Mouse (Mus musculus) hindbrain, embryonic 12.5 days (tissue): ENCODE data around the gene Rims1. TPM values are rescaled to one million over a fixed set of nuclear protein-coding genes. Genes with fewer than 3 reads are reported as not detected.

Source experiments
- ATAC-seq: fragments of 200-750 bp; cut with Nextera tagmentation; 2 replicates; pipeline ENCODE4 v1.8.0; 2017; ENCODE audit warnings: moderate TSS enrichment; ENCODE audit not compliant: low FRiP score
- H3K27ac ChIP-seq: fragments of 300-500 bp; sonication (generic); 2 replicates; pipeline ENCODE4 v1.5.1; 2016; ENCODE audit warnings: mild to moderate bottlenecking
- H3K27me3 ChIP-seq: fragments of 300-500 bp; sonication (generic); 2 replicates; pipeline ENCODE4 v1.6.1; 2016; ENCODE audit warnings: mild to moderate bottlenecking
- H3K36me3 ChIP-seq: fragments of 300-500 bp; sonication (generic); 2 replicates; pipeline ENCODE4 v1.6.1; 2016; ENCODE audit warnings: mild to moderate bottlenecking
- H3K4me1 ChIP-seq: fragments of 300-500 bp; sonication (generic); 2 replicates; pipeline ENCODE4 v1.6.1; 2016
- H3K4me2 ChIP-seq: fragments of 300-500 bp; sonication (generic); replicated peaks from 2 replicates; pipeline ENCODE4 v1.6.1; 2016; ENCODE audit warnings: mild to moderate bottlenecking
- H3K4me3 ChIP-seq: fragments of 300-500 bp; sonication (generic); 2 replicates; pipeline ENCODE4 v1.5.1; 2016; ENCODE audit warnings: mild to moderate bottlenecking
- H3K9ac ChIP-seq: fragments of 300-500 bp; sonication (generic); 2 replicates; pipeline ENCODE4 v1.6.1; 2016; ENCODE audit warnings: mild to moderate bottlenecking, moderate library complexity
- H3K9me3 ChIP-seq: fragments of 300-500 bp; sonication (generic); replicated peaks from 2 replicates; pipeline ENCODE4 v1.6.1; 2016; ENCODE audit warnings: mild to moderate bottlenecking
- WGBS: fragments of 180-500 bp; shearing (Covaris S2); methylation state at CpG from one replicate; pipeline ENCODE4 v1.1.7; 2016; 5-methylcytosine and 5-hydroxymethylcytosine counted together
- polyA plus RNA-seq: library from polyadenylated mRNA; unstranded; fragments of >200 nt; fragmentation: Nextera tagmentation; extraction: Ambion mirVana; gene quantifications from 2 replicates; pipeline ENCODE4 v1.2.1, GENCODE M21; 2016

Rims1 gene
- polyA plus RNA-seq, 1 experiment from 2014 or later: 8.9 TPM

DNA sequence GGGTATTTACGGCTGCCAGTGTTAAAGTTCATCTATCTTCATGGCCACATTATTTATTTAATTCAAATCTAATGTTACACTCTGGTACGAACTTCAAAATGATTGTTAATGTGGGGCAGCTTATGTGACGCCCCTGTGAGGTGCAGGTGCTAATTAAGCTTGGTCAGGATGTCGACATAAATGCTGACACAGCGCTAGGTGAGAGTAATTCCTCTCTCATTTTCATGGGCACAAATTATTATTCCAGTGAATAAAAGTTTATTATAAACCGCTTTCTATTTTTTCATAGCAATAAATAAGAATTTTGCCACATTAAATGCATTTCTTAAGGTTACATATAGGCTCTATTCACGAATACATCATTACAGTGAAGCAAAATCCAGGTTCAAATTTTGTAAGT, 395.6 kb downstream of the Rims1 start:
- no peaks in the 10 kb centered on the region for H3K9me3 ChIP-seq
- H3K4me2 ChIP-seq: no peak overlapping the region
- H3K27ac ChIP-seq: no peak overlapping the region
- no peaks in the 10 kb centered on the region for H3K36me3 ChIP-seq
- WGBS: 88% methylated on average over 7 of the region's 7 CpGs
- ATAC-seq: no peak
- H3K4me1 ChIP-seq: no peaks in the 10 kb centered on the region
- no peak overlapping the region for H3K4me3 ChIP-seq
- H3K27me3 ChIP-seq: no peaks in the 10 kb centered on the region
- H3K9ac ChIP-seq: no peak overlapping the region

GRCm38 (mm10) chr1:22386361-22386760, 419.4 kb downstream of the Rims1 start:
- 73% methylated on average over 3 of the region's 3 CpGs for WGBS
- no peak for ATAC-seq
- no peaks in the 10 kb centered on the region for H3K36me3 ChIP-seq

DNA sequence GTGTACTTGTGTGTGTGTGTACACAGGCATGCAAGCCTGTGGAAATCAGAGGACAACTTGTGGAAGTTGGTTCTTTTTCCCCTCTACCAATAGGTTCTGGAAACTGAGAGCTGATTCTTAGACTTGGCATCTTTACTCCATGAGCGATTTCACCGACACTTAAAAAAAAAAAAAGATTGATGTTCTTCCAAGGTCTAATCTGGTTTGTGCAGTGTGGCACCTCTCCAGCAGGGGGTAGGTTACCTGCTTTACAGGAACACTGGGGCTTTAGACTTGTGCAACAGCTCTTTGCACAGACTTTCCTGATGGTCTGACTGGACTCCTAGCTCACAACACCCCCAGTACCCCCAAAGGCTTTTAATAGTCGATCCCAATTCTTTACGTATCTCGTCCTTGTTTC, 428.1 kb downstream of the Rims1 start:
- 0 out of 2 replicates have a peak, but pooled peaks cover 2% of the 10 kb centered on the region for H3K4me1 ChIP-seq
- WGBS: 69% methylated on average over 5 of the region's 5 CpGs
- H3K4me2 ChIP-seq: no peak overlapping the region
- H3K36me3 ChIP-seq: no peaks in the 10 kb centered on the region
- H3K27ac ChIP-seq: no peak overlapping the region
- H3K4me3 ChIP-seq: no peak overlapping the region
- ATAC-seq: no peak
- no peak overlapping the region for H3K9ac ChIP-seq
- no peaks in the 10 kb centered on the region for H3K9me3 ChIP-seq
- H3K27me3 ChIP-seq: no peaks in the 10 kb centered on the region

More at GRCm38 (mm10) chr1:22386361-22386760, 419.4 kb downstream of the Rims1 start:
- no peak overlapping the region for H3K4me3 ChIP-seq
- H3K27ac ChIP-seq: no peak overlapping the region
- no peaks in the 10 kb centered on the region for H3K9me3 ChIP-seq
- no peak overlapping the region for H3K9ac ChIP-seq
- H3K27me3 ChIP-seq: no peaks in the 10 kb centered on the region
- H3K4me1 ChIP-seq: no peaks in the 10 kb centered on the region
- no peak overlapping the region for H3K4me2 ChIP-seq

- H3K4me2 ChIP-seq: no peak overlapping the region
- 0 out of 2 replicates have a peak, but pooled peaks cover 2% of the 10 kb centered on the region for H3K4me1 ChIP-seq
- no peak overlapping the region for H3K4me3 ChIP-seq
- ATAC-seq: no peak
- no peaks in the 10 kb centered on the region for H3K27me3 ChIP-seq
- no peaks in the 10 kb centered on the region for H3K9me3 ChIP-seq
- 42% methylated on average over 6 of the region's 6 CpGs for WGBS
- H3K36me3 ChIP-seq: no peaks in the 10 kb centered on the region
- no peak overlapping the region for H3K9ac ChIP-seq
- no peak overlapping the region for H3K27ac ChIP-seq
Measured at GRCm38 (mm10) chr1:22377062-22377461, 428.7 kb downstream of the Rims1 start.

GRCm38 (mm10) chr1:22356209-22356608, 449.6 kb downstream of the Rims1 start:
- Histone ChIP-seq H3K4me3 (no peak overlapping the region), H3K4me2 (no peak overlapping the region), H3K9ac (no peak overlapping the region), H3K4me1 (no peaks in the 10 kb centered on the region), H3K27me3 (no peaks in the 10 kb centered on the region), H3K36me3 (no peaks in the 10 kb centered on the region), H3K9me3 (no peaks in the 10 kb centered on the region), H3K27ac (no peak overlapping the region)
- no peak for ATAC-seq
- WGBS: 82% methylated on average over 2 of the region's 2 CpGs

- WGBS: 80% methylated on average over 4 of the region's 4 CpGs
- no peaks in the 10 kb centered on the region for H3K27me3 ChIP-seq
- ATAC-seq: no peak
- H3K4me1 ChIP-seq: no peaks in the 10 kb centered on the region
- H3K36me3 ChIP-seq: no peaks in the 10 kb centered on the region
- no peak overlapping the region for H3K4me2 ChIP-seq
- H3K4me3 ChIP-seq: no peak overlapping the region
- no peak overlapping the region for H3K9ac ChIP-seq
- H3K9me3 ChIP-seq: no peaks in the 10 kb centered on the region
- H3K27ac ChIP-seq: no peak overlapping the region
Measured at GRCm38 (mm10) chr1:22353687-22354086, 452.1 kb downstream of the Rims1 start.

DNA sequence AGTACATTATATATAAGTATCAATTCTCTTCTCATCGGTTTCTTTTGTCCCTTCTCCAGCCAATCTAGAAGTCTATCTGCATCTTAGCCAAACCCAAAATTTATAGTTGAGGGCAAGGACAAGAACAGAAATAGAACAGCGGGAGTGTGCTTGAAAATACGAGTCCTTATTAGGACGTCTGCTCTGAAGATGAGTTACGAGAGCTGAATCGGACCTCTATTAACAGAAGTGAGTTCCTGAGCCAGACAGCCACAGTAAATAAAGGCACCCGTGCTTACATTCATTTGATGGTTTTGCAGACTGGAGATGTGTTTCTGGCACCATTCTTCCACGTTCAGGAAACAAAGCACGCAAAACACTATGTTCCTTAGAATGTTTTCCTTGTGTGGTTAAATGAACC, 466.9 kb downstream of the Rims1 start:
- Histone ChIP-seq H3K4me1 (no peaks in the 10 kb centered on the region), H3K27ac (no peak overlapping the region), H3K9ac (no peak overlapping the region), H3K4me3 (no peak overlapping the region), H3K36me3 (no peaks in the 10 kb centered on the region), H3K9me3 (no peaks in the 10 kb centered on the region), H3K4me2 (no peak overlapping the region), H3K27me3 (no peaks in the 10 kb centered on the region)
- ATAC-seq: no peak
- WGBS: 85% methylated on average over 9 of the region's 9 CpGs

GRCm38 (mm10) chr1:22320941-22321676, 484.7 kb downstream of the Rims1 start:
- ATAC-seq: no peak
- Histone ChIP-seq H3K36me3 (no peaks in the 10 kb centered on the region), H3K27ac (no peak overlapping the region), H3K9ac (no peak overlapping the region), H3K9me3 (no peaks in the 10 kb centered on the region), H3K4me1 (no peaks in the 10 kb centered on the region), H3K4me2 (no peak overlapping the region), H3K4me3 (no peak overlapping the region), H3K27me3 (no peaks in the 10 kb centered on the region)
- 48% methylated on average over 6 of the region's 6 CpGs for WGBS

- Histone ChIP-seq H3K4me2 (no peak overlapping the region), H3K9ac (no peak overlapping the region), H3K4me3 (no peak overlapping the region), H3K9me3 (no peaks in the 10 kb centered on the region), H3K27ac (no peak overlapping the region), H3K4me1 (no peaks in the 10 kb centered on the region), H3K36me3 (no peaks in the 10 kb centered on the region), H3K27me3 (no peaks in the 10 kb centered on the region)
- 9% methylated on average over 2 of the region's 2 CpGs for WGBS
- no peak for ATAC-seq
Measured at GRCm38 (mm10) chr1:22315537-22315936, 490.3 kb downstream of the Rims1 start.

GRCm38 (mm10) chr1:22311471-22311870, 494.3 kb downstream of the Rims1 start:
- WGBS: 85% methylated on average over 7 of the region's 7 CpGs

GRCm38 (mm10) chr1:22306519-22306918, 499.3 kb downstream of the Rims1 start:
- Histone ChIP-seq H3K27ac (no peak overlapping the region), H3K36me3 (no peaks in the 10 kb centered on the region), H3K9ac (no peak overlapping the region), H3K27me3 (no peaks in the 10 kb centered on the region), H3K4me3 (no peak overlapping the region), H3K4me2 (no peak overlapping the region), H3K4me1 (no peaks in the 10 kb centered on the region), H3K9me3 (no peaks in the 10 kb centered on the region)
- 85% methylated on average over 5 of the region's 5 CpGs for WGBS
- no peak for ATAC-seq

More at GRCm38 (mm10) chr1:22311471-22311870, 494.3 kb downstream of the Rims1 start:
- no peaks in the 10 kb centered on the region for H3K36me3 ChIP-seq
- no peak overlapping the region for H3K4me2 ChIP-seq
- no peak for ATAC-seq
- H3K9me3 ChIP-seq: no peaks in the 10 kb centered on the region
- H3K27ac ChIP-seq: no peak overlapping the region
- H3K4me3 ChIP-seq: no peak overlapping the region
- no peaks in the 10 kb centered on the region for H3K27me3 ChIP-seq
- H3K4me1 ChIP-seq: no peaks in the 10 kb centered on the region
- H3K9ac ChIP-seq: no peak overlapping the region

GRCm38 (mm10) chr1:22305932-22306331, 499.9 kb downstream of the Rims1 start:
- Histone ChIP-seq H3K4me3 (no peak overlapping the region), H3K27ac (no peak overlapping the region), H3K36me3 (no peaks in the 10 kb centered on the region), H3K9me3 (no peaks in the 10 kb centered on the region), H3K27me3 (no peaks in the 10 kb centered on the region), H3K4me2 (no peak overlapping the region), H3K4me1 (no peaks in the 10 kb centered on the region), H3K9ac (no peak overlapping the region)
- ATAC-seq: no peak
- 84% methylated on average over 1 of the region's 1 CpGs for WGBS

DNA sequence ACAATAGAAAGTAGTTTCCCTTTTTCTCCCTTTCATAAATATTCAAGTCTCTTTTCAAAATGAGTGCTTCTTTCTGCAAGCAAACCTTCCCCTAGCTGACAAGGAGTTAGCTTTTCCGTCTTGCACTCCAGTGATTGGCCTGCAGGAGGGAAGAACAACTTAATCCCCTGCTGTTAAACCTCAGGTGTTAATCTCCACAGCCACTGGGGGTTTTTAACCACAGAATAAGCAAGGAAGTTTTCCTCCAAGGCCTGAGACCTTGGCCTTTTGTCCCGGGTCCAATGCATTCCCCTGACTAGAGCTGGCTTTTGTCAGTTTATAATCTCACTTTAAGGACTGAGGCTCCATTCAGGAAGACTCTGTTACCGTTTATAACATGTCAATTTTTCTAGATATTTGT, 511.8 kb downstream of the Rims1 start:
- 12% methylated on average over 3 of the region's 3 CpGs for WGBS
- Histone ChIP-seq H3K27ac (no peak overlapping the region), H3K4me3 (no peak overlapping the region), H3K36me3 (no peaks in the 10 kb centered on the region), H3K27me3 (no peaks in the 10 kb centered on the region), H3K9me3 (no peaks in the 10 kb centered on the region), H3K9ac (no peak overlapping the region), H3K4me1 (no peaks in the 10 kb centered on the region), H3K4me2 (no peak overlapping the region)
- ATAC-seq: no peak
